Mouse (Mus musculus) limb, embryonic 13.5 days (tissue): ENCODE measurements around the gene Foxred1. TPM values are rescaled to one million over a fixed set of nuclear protein-coding genes. Genes with fewer than 3 reads are reported as not detected.

Experiments
- ATAC-seq: fragments of 200-750 bp; cut with Nextera tagmentation; 2 replicates; pipeline ENCODE4 v1.8.0; 2017; ENCODE audit warnings: low read depth, moderate number of reproducible peaks, moderate TSS enrichment; ENCODE audit not compliant: low FRiP score
- H3K27ac ChIP-seq: fragments of 300-500 bp; sonication (generic); 2 replicates; pipeline ENCODE4 v1.5.1; 2015; ENCODE audit warnings: inconsistent platforms, mild to moderate bottlenecking, moderate library complexity
- H3K27me3 ChIP-seq: fragments of 300-500 bp; sonication (generic); 2 replicates; pipeline ENCODE4 v1.6.1; 2015; ENCODE audit warnings: mild to moderate bottlenecking, inconsistent platforms
- H3K36me3 ChIP-seq: fragments of 300-500 bp; sonication (generic); 2 replicates; pipeline ENCODE4 v1.6.1; 2015; ENCODE audit warnings: inconsistent platforms, mild to moderate bottlenecking, moderate library complexity
- H3K4me1 ChIP-seq: fragments of 300-500 bp; sonication (generic); 2 replicates; pipeline ENCODE4 v1.6.1; 2015; ENCODE audit warnings: inconsistent platforms
- H3K4me2 ChIP-seq: fragments of 300-500 bp; sonication (generic); replicated peaks from 2 replicates; pipeline ENCODE4 v1.6.1; 2015; ENCODE audit warnings: inconsistent platforms, mild to moderate bottlenecking, moderate library complexity
- H3K4me3 ChIP-seq: fragments of 300-500 bp; sonication (generic); 2 replicates; pipeline ENCODE4 v1.5.1; 2015; ENCODE audit warnings: moderate library complexity, mild to moderate bottlenecking, inconsistent platforms
- H3K9ac ChIP-seq: fragments of 300-500 bp; sonication (generic); 2 replicates; pipeline ENCODE4 v1.6.1; 2015; ENCODE audit warnings: mild to moderate bottlenecking, inconsistent platforms
- H3K9me3 ChIP-seq: fragments of 300-500 bp; sonication (generic); 2 replicates; pipeline ENCODE4 v1.6.1; 2016; ENCODE audit warnings: inconsistent platforms
- WGBS: fragments of 180-500 bp; shearing (Covaris S2); methylation state at CpG from one replicate; pipeline ENCODE4 v1.1.7; 2015; 5-methylcytosine and 5-hydroxymethylcytosine counted together
- polyA plus RNA-seq: library from polyadenylated mRNA; unstranded; fragments of >200 nt; fragmentation: Nextera tagmentation; extraction: Ambion mirVana; gene quantifications from 2 replicates; pipeline ENCODE4 v1.2.1, GENCODE M21; 2015

The Foxred1 gene
- polyA plus RNA-seq, 1 experiment from 2014 or later, result 44.7 TPM

DNA sequence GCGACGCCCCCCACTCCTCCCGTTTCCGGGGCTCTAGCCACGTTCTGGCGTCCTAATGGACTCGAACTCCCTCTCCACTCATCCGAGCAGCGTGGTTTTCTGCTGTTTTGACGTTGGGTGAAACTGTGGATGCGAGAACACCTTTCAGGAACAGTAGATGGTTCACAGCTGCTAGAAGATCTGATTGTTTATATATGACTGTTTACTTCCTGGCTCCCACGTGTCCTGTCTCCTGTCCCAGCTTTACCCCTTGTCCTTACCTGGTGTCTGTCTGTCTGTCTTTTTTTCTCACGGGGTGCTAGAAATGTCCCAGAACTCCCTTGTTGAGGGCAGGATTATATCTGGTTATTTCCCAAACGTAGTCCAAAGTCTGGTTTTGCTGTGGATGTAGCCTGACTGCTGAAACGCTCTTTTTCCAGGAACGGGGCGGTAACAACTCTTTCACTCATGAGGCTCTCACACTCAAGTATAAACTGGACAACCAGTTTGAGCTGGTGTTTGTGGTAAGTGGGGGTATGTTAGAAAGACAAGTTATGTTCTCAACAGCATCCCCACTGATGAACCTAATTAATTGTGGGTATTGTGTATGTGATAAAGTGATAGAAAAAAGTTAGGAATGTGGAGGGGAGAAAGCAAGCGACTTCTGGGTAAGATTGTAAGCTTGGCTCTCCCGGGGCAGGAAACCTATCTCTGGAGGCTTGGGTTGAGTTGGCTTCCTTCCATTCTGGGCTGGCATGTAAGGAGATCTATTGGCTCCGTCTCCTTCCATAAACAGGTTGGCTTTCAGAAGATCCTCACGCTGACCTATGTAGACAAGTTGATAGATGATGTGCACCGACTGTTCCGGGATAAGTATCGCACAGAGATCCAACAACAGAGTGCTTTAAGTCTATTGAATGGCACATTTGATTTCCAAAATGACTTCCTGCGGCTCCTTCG is 987 bp upstream of the Foxred1 start:
- H3K4me2 ChIP-seq, result peak overlapping the region; percentile 85
- H3K36me3 ChIP-seq, result peaks cover 65% of the 10 kb centered on the region
- H3K9me3 ChIP-seq, result no peaks in the 10 kb centered on the region
- no peak for ATAC-seq
- peak overlapping the region; percentile 95 for H3K9ac ChIP-seq
- peaks cover 15% of the 10 kb centered on the region for H3K4me1 ChIP-seq
- peak overlapping the region; percentile 93 for H3K4me3 ChIP-seq
- WGBS, result 36% methylated on average over 26 of the region's 26 CpGs
- peak overlapping the region; percentile 73; the same call in 1 of the 2 replicates for H3K27ac ChIP-seq
- no peaks in the 10 kb centered on the region for H3K27me3 ChIP-seq

DNA sequence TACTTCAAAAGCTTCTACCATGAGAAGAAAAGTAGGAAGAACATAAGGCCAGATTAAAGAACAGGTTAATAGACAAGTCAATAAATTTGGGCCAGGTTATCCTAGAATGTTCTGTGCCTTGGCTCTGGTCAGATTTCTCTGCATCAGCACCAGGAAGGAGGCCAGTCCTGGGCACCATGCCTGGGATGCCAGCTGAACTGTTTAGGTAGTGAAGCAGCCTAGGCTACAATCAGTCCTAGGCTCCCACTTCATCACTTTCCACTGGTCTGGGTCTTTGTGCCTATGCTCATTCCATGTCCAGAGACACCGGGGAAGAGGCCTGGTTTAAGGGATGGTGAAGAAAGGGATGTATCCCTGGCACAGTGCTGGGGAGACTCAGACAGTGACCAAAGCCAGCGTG is 6.4 kb downstream of the Foxred1 start:
- WGBS, result 86% methylated on average over 2 of the region's 2 CpGs
- H3K4me1 ChIP-seq, result peaks cover 9% of the 10 kb centered on the region
- no peak overlapping the region for H3K27ac ChIP-seq
- no peak for ATAC-seq
- H3K9ac ChIP-seq, result no peak overlapping the region
- no peak overlapping the region for H3K4me3 ChIP-seq
- H3K9me3 ChIP-seq, result no peaks in the 10 kb centered on the region
- peaks cover 52% of the 10 kb centered on the region for H3K36me3 ChIP-seq
- no peak overlapping the region for H3K4me2 ChIP-seq
- H3K27me3 ChIP-seq, result no peaks in the 10 kb centered on the region

DNA sequence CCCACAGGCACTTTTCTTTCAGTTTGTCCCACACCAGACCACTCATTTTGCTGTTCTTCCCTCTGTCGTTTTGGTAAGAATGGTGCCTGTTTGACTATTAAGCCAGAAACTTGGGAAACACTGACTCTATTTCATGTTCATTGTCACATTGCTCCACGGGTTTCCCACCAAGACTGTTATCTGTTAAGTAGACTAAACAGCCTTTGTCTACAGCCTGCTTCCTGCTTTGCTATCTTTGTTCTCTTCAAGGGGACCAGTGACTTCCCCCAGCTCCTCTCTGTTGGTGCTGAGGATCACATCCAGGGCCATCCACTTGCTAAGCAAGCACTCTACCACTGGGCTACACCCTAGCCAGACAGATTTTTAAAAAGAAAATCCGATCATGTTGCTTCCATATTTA is 7.3 kb downstream of the Foxred1 start:
- H3K27ac ChIP-seq, result no peak overlapping the region
- no peak overlapping the region for H3K4me2 ChIP-seq
- H3K9ac ChIP-seq, result no peak overlapping the region
- H3K36me3 ChIP-seq, result peaks cover 46% of the 10 kb centered on the region
- H3K9me3 ChIP-seq, result no peaks in the 10 kb centered on the region
- H3K27me3 ChIP-seq, result no peaks in the 10 kb centered on the region
- WGBS, result 53% methylated on average over 3 of the region's 3 CpGs
- no peak for ATAC-seq
- H3K4me1 ChIP-seq, result peaks cover 14% of the 10 kb centered on the region
- no peak overlapping the region for H3K4me3 ChIP-seq

DNA sequence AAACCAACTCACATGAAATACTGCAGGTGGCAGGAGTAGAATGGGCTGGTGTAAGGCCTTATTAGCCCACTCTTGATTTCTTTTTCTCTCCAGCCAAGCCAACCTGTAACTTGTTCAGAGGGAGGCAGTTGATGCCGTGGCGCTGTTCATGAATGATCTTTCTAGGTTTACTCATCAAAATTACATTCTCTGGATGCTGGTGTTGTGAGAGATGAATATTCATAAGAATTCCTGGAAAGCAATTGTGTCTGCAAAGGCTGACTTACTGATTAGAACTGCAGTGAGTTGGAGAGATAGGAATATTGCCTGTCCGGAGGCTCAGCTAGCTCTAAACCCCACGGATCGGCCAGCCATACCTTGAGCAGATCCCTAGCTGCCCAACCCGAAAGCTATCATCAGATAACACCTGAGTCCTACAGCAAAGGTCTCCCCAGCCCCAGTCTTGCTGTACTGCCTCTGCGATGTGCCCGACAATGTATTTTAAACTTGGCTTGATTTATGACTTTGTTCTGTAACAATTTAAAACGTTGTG is 10.3 kb downstream of the Foxred1 start:
- H3K4me2 ChIP-seq, result peak overlapping the region; percentile 82
- peak overlapping the region; percentile 31; the same call in 1 of the 2 replicates for H3K9ac ChIP-seq
- no peak overlapping the region for H3K27ac ChIP-seq
- H3K27me3 ChIP-seq, result no peaks in the 10 kb centered on the region
- WGBS, result 64% methylated on average over 9 of the region's 9 CpGs
- H3K4me1 ChIP-seq, result peaks cover 16% of the 10 kb centered on the region
- no peaks in the 10 kb centered on the region for H3K9me3 ChIP-seq
- H3K36me3 ChIP-seq, result peaks cover 17% of the 10 kb centered on the region
- peak overlapping the region; percentile 66 for H3K4me3 ChIP-seq
- no peak for ATAC-seq

DNA sequence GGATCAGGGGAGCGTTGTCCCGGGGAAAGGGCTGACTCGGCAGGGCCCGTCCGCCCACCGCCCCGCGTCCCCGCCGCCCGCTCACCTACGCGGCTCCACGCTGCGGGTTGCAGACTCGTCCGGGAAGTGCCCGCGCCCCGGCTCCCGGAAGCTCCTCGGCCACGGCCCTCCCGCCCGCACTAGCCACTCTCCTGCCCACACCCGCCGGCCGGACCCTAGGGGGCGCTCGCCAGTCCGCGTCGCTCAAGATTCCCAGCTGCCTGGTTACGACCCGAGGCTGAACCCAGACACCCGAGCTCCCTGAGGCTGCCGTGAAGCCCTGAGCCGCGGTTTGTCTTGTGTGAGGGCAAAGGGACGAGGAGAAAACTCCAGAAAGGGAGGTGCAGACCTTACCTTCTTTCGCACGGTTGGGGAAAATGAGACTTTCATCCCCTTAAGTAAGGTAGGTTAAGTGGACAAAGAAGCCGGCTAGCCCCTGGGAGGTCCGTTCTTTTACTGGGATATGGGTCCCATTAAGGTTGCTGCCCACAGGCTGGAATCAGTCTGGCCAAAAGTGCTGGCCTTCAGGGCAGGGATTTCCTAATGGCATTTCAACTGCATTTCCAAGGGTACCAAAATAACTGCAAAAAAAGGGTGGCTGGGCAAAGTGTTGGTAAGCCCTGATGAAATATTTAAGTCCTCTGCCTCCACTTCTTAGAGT is 10.9 kb downstream of the Foxred1 start, which contains the start of the genes Srpr and Tirap:
Srpr (plus strand) TSS at position 404 of the 700 bp plus-strand sequence.
Tirap (minus strand) TSS at position 520 of the 700 bp plus-strand sequence.
- H3K4me1 ChIP-seq, result peaks cover 16% of the 10 kb centered on the region
- peak within 1 kb of the TSS; percentile 82 for H3K4me2 ChIP-seq
- peak within 1 kb of the TSS; percentile 58; the same call in 1 of the 2 replicates for H3K27ac ChIP-seq
- H3K4me3 ChIP-seq, result peak within 1 kb of the TSS; percentile 66
- no peaks in the 10 kb centered on the region for H3K9me3 ChIP-seq
- ATAC-seq, result peak; percentile 93
- H3K27me3 ChIP-seq, result no peaks in the 10 kb centered on the region
- under 1% methylated on average over 44 of the region's 44 CpGs for WGBS
- H3K36me3 ChIP-seq, result peaks cover 10% of the 10 kb centered on the region
- peak within 1 kb of the TSS; percentile 81 for H3K9ac ChIP-seq

DNA sequence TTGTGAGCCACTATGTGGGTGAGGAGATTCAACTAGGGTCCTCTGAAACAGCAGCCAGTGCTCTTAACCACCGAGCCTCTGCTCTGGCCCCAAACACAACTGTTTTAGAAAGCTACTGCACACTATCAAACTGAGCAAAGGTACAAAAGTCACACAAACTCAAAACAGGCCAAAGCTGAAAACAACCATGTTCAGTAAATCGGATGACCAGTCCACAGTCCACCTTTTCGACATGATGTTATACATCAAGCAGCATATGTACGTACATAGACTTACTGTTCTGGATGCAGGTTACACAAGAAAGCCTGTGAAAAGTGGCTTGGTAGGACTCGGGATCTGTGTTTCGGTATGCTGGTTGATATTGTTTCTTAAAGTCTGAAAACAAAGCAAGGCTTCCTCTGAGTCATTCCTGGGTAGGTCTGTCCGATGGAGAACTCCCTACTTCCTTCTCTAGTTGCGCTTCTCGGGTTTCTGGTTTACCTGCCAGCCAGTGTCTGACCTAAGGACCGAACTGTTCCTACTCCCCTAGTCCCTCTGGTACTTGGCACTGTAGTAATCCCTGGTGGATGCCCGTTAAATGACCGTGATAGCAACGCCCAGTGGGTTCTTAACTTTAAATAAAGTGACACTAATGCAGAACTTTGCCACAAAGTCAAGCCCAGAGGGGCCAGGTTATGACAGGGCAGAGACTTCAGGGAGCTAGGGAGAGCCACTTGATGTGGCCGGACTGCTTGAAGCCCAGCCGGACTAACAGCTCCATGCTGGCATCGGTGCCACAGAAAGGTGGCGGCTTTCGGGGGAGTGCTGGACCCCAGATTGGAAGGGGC is 11.7 kb downstream of the Foxred1 start:
- Histone ChIP-seq H3K36me3 (peaks cover 2% of the 10 kb centered on the region; the same call in 1 of the 2 replicates), H3K27ac (peak overlapping the region; percentile 16; the same call in 1 of the 2 replicates), H3K4me1 (peaks cover 16% of the 10 kb centered on the region), H3K27me3 (no peaks in the 10 kb centered on the region), H3K9me3 (no peaks in the 10 kb centered on the region), H3K4me2 (peak overlapping the region; percentile 82), H3K4me3 (peak overlapping the region; percentile 66), H3K9ac (peak overlapping the region; percentile 81)
- 25% methylated on average over 18 of the region's 18 CpGs for WGBS
- peak; percentile 25; the same call in 1 of the 2 replicates for ATAC-seq

DNA sequence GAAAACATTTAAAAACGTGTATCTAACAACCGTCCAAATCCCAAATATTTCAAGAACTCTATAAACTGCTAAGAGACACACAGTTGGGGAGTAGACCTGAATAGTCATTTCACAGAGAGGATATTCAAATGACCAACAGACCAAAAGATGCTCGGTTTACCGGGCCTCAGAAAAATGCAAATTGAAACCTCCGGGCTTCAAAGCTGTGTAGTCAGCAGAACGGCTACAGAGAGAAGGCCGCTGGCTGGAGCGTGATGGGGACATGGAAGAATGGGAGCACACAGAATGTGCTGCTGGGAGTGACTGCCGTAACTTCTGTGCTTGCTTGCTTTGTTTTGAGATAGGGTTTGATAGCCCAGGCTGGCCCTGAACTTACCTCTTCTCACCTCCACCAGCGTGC is 12.5 kb downstream of the Foxred1 start:
- ATAC-seq, result no peak
- no peaks in the 10 kb centered on the region; the same call in 1 of the 2 replicates for H3K36me3 ChIP-seq
- H3K4me3 ChIP-seq, result no peak overlapping the region
- no peaks in the 10 kb centered on the region for H3K9me3 ChIP-seq
- H3K4me1 ChIP-seq, result peaks cover 16% of the 10 kb centered on the region
- H3K27ac ChIP-seq, result no peak overlapping the region
- 85% methylated on average over 10 of the region's 10 CpGs for WGBS
- peak overlapping the region; percentile 81; the same call in 1 of the 2 replicates for H3K9ac ChIP-seq
- H3K27me3 ChIP-seq, result no peaks in the 10 kb centered on the region
- peak overlapping the region; percentile 82 for H3K4me2 ChIP-seq

DNA sequence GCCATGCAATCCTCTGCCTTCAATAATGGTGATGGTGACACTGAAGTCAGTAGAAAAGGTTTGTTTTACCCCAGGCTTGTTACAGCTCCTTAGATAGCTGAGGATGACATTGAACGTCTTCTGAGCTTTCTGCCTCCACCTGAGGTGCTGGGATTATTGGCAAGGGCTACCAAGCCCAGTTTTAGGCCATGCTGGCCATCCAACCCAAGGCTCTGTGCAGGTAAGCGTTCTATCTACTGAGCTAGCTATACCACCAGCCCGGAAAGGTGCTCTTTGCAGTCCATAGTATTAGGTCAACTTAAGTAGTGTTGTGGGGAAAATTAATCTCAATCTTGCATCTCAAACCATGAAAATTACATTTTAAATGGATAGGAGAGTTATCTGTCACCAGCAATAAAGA is 13.2 kb downstream of the Foxred1 start:
- 83% methylated on average over 3 of the region's 3 CpGs for WGBS
- no peak for ATAC-seq
- Histone ChIP-seq H3K9ac (no peak overlapping the region), H3K27ac (no peak overlapping the region), H3K36me3 (no peaks in the 10 kb centered on the region; the same call in 1 of the 2 replicates), H3K4me2 (no peak overlapping the region), H3K27me3 (no peaks in the 10 kb centered on the region), H3K9me3 (no peaks in the 10 kb centered on the region), H3K4me3 (no peak overlapping the region), H3K4me1 (peaks cover 16% of the 10 kb centered on the region)

DNA sequence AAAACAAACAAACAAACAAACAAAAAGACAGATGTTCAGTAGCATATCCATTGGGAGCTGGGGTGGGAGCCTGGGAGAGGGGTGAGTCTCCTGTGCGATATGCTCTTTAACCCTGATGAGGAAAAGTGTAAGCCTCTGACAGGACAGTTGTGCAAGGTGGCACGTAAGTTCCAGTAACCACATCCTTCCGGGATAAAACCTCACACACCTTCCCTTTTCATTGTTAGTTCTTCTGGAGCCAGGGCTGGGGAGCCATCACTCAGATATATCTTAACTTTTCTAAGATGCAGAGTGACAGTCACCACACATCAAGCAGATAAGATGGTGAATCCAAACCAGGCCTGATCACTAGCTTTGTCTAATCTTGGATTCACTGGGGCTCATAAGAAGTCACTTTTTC is 16.8 kb downstream of the Foxred1 start:
- Histone ChIP-seq H3K9ac (no peak overlapping the region), H3K4me3 (no peak overlapping the region), H3K27me3 (no peaks in the 10 kb centered on the region), H3K27ac (no peak overlapping the region), H3K4me2 (no peak overlapping the region), H3K36me3 (peaks cover 28% of the 10 kb centered on the region), H3K9me3 (no peaks in the 10 kb centered on the region), H3K4me1 (peaks cover 6% of the 10 kb centered on the region)
- ATAC-seq, result no peak
- WGBS, result 91% methylated on average over 3 of the region's 3 CpGs

DNA sequence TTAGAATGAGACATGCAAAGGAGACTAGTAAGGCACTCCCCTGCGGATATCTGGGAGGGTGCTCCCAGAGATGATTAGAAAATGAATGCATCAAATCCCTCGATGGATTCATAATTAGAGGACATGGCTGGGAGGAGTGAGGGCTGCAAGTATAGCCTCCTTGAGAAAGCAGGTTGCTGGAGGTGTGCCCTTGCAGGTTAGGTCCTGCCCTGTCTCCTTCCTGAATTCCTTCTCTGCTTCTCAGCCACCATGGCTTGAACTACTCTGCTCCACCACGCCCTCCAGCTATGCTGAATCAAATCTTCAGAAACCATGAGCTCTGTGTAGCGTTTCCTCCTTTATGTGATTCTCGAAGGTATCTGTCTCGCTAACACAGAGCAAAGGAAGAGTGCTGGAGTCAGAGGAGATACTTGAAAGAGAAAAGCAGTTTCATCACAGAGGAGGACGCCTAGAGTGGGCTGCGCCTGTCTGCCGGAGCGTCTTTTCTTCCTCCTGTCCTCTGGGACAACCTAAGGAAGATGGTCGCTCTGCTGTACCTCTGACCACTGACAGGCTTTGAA is 17.8 kb downstream of the Foxred1 start:
- Histone ChIP-seq H3K4me1 (no peaks in the 10 kb centered on the region), H3K4me3 (no peak overlapping the region), H3K27me3 (no peaks in the 10 kb centered on the region), H3K27ac (no peak overlapping the region), H3K36me3 (peaks cover 38% of the 10 kb centered on the region), H3K9ac (no peak overlapping the region), H3K9me3 (no peaks in the 10 kb centered on the region), H3K4me2 (no peak overlapping the region)
- no peak for ATAC-seq
- 80% methylated on average over 11 of the region's 11 CpGs for WGBS

DNA sequence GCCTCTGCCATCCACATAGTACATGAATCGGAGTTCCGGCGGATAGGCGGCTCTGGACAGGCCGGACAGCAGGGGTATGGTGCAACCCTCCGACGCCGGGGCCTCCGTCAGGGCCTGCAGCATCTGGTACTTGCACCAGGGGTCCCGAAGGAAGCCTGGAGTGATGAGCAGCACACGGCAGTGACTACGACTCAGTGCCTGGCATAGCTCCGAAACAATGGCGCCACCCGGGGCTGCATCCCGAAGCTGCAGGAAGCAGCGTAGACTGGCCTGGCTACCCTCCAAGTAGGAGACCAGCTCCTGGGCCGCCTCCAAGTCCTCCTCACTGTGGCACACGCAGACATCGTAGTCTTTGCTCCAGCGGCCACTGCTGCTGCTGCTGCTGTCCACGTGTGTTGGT is 22.2 kb downstream of the Foxred1 start:
- Histone ChIP-seq H3K4me2 (no peak overlapping the region), H3K4me1 (no peaks in the 10 kb centered on the region), H3K27ac (no peak overlapping the region), H3K9ac (no peak overlapping the region), H3K9me3 (no peaks in the 10 kb centered on the region), H3K4me3 (no peak overlapping the region), H3K27me3 (no peaks in the 10 kb centered on the region), H3K36me3 (peaks cover 52% of the 10 kb centered on the region)
- ATAC-seq, result no peak
- 81% methylated on average over 22 of the region's 22 CpGs for WGBS
